Mouse (Mus musculus) stomach, postnatal 0 days (tissue): ENCODE results near the gene Tcf7l1.

ENCODE experiments used
- CTCF ChIP-seq: IDR thresholded peaks from 2 replicates; pipeline ENCODE4 v1.5.1; 2016; ENCODE audit warnings: antibody characterized with exemption, low read depth, mild to moderate bottlenecking, moderate library complexity
- EP300 ChIP-seq: optimal IDR thresholded peaks from 2 replicates; pipeline ENCODE3; 2016; ENCODE audit warnings: antibody characterized with exemption

- TF ChIP-seq CTCF (no peak), EP300 (no peak)
Measured at GRCm38 (mm10) chr6:72641218-72641954, 147.7 kb downstream of the Tcf7l1 start.
